Mouse (Mus musculus) liver, postnatal 0 days (tissue): ENCODE measurements around the gene Zscan2. TPM values are rescaled to one million over a fixed set of nuclear protein-coding genes. Genes with fewer than 3 reads are reported as not detected.

Experiments used
- ATAC-seq: fragments of 200-750 bp; cut with Nextera tagmentation; 2 replicates; pipeline ENCODE4 v1.8.0; 2017; ENCODE audit warnings: mild to moderate bottlenecking, moderate library complexity
- DNase-seq: peaks from one replicate; pipeline ENCODE4 v3.0.0-alpha.2; 2016
- H3K27ac ChIP-seq: fragments of 300-500 bp; sonication (generic); 2 replicates; pipeline ENCODE4 v1.5.1; 2014; ENCODE audit warnings: antibody characterized with exemption, moderate library complexity, mild to moderate bottlenecking, low read depth
- H3K27me3 ChIP-seq: fragments of 300-500 bp; sonication (generic); 2 replicates; pipeline ENCODE4 v1.6.1; 2014; ENCODE audit warnings: low read length, control low read depth, mixed read lengths; ENCODE audit not compliant: insufficient read depth
- H3K36me3 ChIP-seq: fragments of 300-500 bp; sonication (generic); replicated peaks from 2 replicates; pipeline ENCODE4 v1.6.1; 2014; ENCODE audit warnings: mild to moderate bottlenecking, control low read depth, low read length, moderate library complexity, mixed read lengths; ENCODE audit not compliant: insufficient read depth
- H3K4me1 ChIP-seq: fragments of 300-500 bp; sonication (generic); 2 replicates; pipeline ENCODE4 v1.6.1; 2014; ENCODE audit warnings: antibody characterized with exemption, mild to moderate bottlenecking, control low read depth; ENCODE audit not compliant: insufficient read depth
- H3K4me2 ChIP-seq: fragments of 300-500 bp; sonication (generic); 2 replicates; pipeline ENCODE4 v1.6.1; 2014; ENCODE audit warnings: low read depth, mild to moderate bottlenecking, low read length, moderate library complexity, mixed read lengths
- H3K4me3 ChIP-seq: fragments of 300-500 bp; sonication (generic); 2 replicates; pipeline ENCODE4 v1.5.1; 2014; ENCODE audit warnings: low read depth, low read length
- H3K9ac ChIP-seq: fragments of 300-500 bp; sonication (generic); replicated peaks from 2 replicates; pipeline ENCODE4 v1.6.1; 2014; ENCODE audit warnings: mild to moderate bottlenecking, moderate library complexity
- H3K9me3 ChIP-seq: fragments of 300-500 bp; sonication (generic); 2 replicates; pipeline ENCODE4 v1.6.1; 2016; ENCODE audit warnings: mild to moderate bottlenecking, control low read depth, low read length, mixed read lengths
- CTCF ChIP-seq: sonication (generic); IDR thresholded peaks from 2 replicates; pipeline ENCODE4 v1.5.1; 2016; ENCODE audit warnings: antibody characterized with exemption, low read depth
- EP300 ChIP-seq: IDR thresholded peaks from 2 replicates; pipeline ENCODE4 v1.6.1; 2016; ENCODE audit warnings: antibody characterized with exemption, low read depth, mild to moderate bottlenecking
- WGBS: fragments of 180-500 bp; shearing (Covaris S2); extraction: QIAGEN DNeasy Blood & Tissue Kit; methylation state at CpG from one replicate; pipeline ENCODE4 v1.1.7; 2014; ENCODE audit not compliant: insufficient replicate concordance; 5-methylcytosine and 5-hydroxymethylcytosine counted together
- polyA plus RNA-seq: library from polyadenylated mRNA; unstranded; fragments of >200 nt; fragmentation: Nextera tagmentation; extraction: Ambion mirVana; gene quantifications from 2 replicates; pipeline ENCODE4 v1.2.1, GENCODE M21; 2015

The Zscan2 gene
- 0.43 and 0.47 TPM in 2 replicates for polyA plus RNA-seq

- Histone ChIP-seq H3K9me3 (no peaks in the 10 kb centered on the region), H3K4me3 (peak within 1 kb of the TSS; percentile 81), H3K27me3 (no peaks in the 10 kb centered on the region), H3K4me2 (peak within 1 kb of the TSS; percentile 78), H3K27ac (peak within 1 kb of the TSS; percentile 80), H3K9ac (peak within 1 kb of the TSS; percentile 77), H3K36me3 (no peaks in the 10 kb centered on the region), H3K4me1 (peaks cover 24% of the 10 kb centered on the region)
- ATAC-seq (peak; percentile 97), DNase-seq (peak; percentile 89)
- WGBS, result under 1% methylated on average over 32 of the region's 40 CpGs
- TF ChIP-seq EP300, result no peak
- no peak for TF ChIP-seq CTCF
Measured at GRCm38 (mm10) chr7:80860729-80861274, at the start of gene Zscan2. Gene Zscan2 (plus strand): TSS chr7:80860920.

GRCm38 (mm10) chr7:80813397-80813796 is 47.3 kb upstream of the Zscan2 start:
- H3K36me3 ChIP-seq, result no peaks in the 10 kb centered on the region
- no peaks in the 10 kb centered on the region for H3K27me3 ChIP-seq
- no peak for TF ChIP-seq EP300
- no peak for TF ChIP-seq CTCF
- no peaks in the 10 kb centered on the region for H3K9me3 ChIP-seq
- WGBS, result 56% methylated on average over 4 of the region's 4 CpGs
- no peak overlapping the region for H3K4me3 ChIP-seq
- no peak for DNase-seq
- no peaks in the 10 kb centered on the region for H3K4me1 ChIP-seq
- H3K4me2 ChIP-seq, result no peak overlapping the region
- H3K27ac ChIP-seq, result no peak overlapping the region
- H3K9ac ChIP-seq, result no peak overlapping the region
- ATAC-seq, result no peak

GRCm38 (mm10) chr7:80816641-80817040 is 44.1 kb upstream of the Zscan2 start:
- Histone ChIP-seq H3K27me3 (no peaks in the 10 kb centered on the region), H3K27ac (no peak overlapping the region), H3K9me3 (no peaks in the 10 kb centered on the region), H3K9ac (no peak overlapping the region), H3K4me3 (no peak overlapping the region), H3K4me1 (peaks cover 2% of the 10 kb centered on the region; the same call in 1 of the 2 replicates), H3K4me2 (no peak overlapping the region), H3K36me3 (no peaks in the 10 kb centered on the region)
- ATAC-seq (no peak), DNase-seq (no peak)
- 67% methylated on average over 5 of the region's 5 CpGs for WGBS
- no peak for TF ChIP-seq EP300
- TF ChIP-seq CTCF, result no peak

- ATAC-seq (no peak), DNase-seq (no peak)
- no peak overlapping the region for H3K4me2 ChIP-seq
- H3K36me3 ChIP-seq, result no peaks in the 10 kb centered on the region
- H3K4me3 ChIP-seq, result no peak overlapping the region
- TF ChIP-seq EP300, result no peak
- no peak overlapping the region for H3K9ac ChIP-seq
- peaks cover 10% of the 10 kb centered on the region for H3K4me1 ChIP-seq
- H3K9me3 ChIP-seq, result no peaks in the 10 kb centered on the region
- H3K27ac ChIP-seq, result no peak overlapping the region
- 84% methylated on average over 4 of the region's 4 CpGs for WGBS
- H3K27me3 ChIP-seq, result no peaks in the 10 kb centered on the region
Measured at GRCm38 (mm10) chr7:80820838-80821237, 39.9 kb upstream of the Zscan2 start.

- no peaks in the 10 kb centered on the region for H3K27me3 ChIP-seq
- no peaks in the 10 kb centered on the region for H3K9me3 ChIP-seq
- TF ChIP-seq EP300 (no peak), CTCF (no peak)
- ATAC-seq (no peak), DNase-seq (no peak)
- no peak overlapping the region for H3K27ac ChIP-seq
- H3K4me1 ChIP-seq, result peaks cover 13% of the 10 kb centered on the region
- no peaks in the 10 kb centered on the region for H3K36me3 ChIP-seq
- H3K4me2 ChIP-seq, result no peak overlapping the region
- WGBS, result 65% methylated on average over 4 of the region's 4 CpGs
- no peak overlapping the region for H3K4me3 ChIP-seq
- no peak overlapping the region for H3K9ac ChIP-seq
Measured at GRCm38 (mm10) chr7:80823267-80823666, 37.5 kb upstream of the Zscan2 start.

- Histone ChIP-seq H3K9ac (no peak overlapping the region), H3K9me3 (no peaks in the 10 kb centered on the region), H3K4me3 (no peak overlapping the region), H3K4me2 (no peak overlapping the region), H3K27ac (no peak overlapping the region), H3K27me3 (no peaks in the 10 kb centered on the region), H3K4me1 (peaks cover 13% of the 10 kb centered on the region), H3K36me3 (no peaks in the 10 kb centered on the region)
- 46% methylated on average over 11 of the region's 11 CpGs for WGBS
- ATAC-seq, result no peak
- TF ChIP-seq EP300 (no peak), CTCF (no peak)
- DNase-seq, result no peak
Measured at GRCm38 (mm10) chr7:80823875-80824682, 36.6 kb upstream of the Zscan2 start.
